Mouse (Mus musculus): ENCODE measurements around the gene Scd2.

- TF ChIP-seq CTCF (IDR thresholded peaks at IDR 0.05; ENCODE audit: low read depth) (no peak), EP300 (IDR thresholded peaks at IDR 0.05; ENCODE audit: low read depth) (peak; percentile 50; the same call in 1 of the 2 replicates)
These were observed 6.4 kb downstream of the Scd2 start for GRCm38 (mm10) chr19:44299902-44300301.

Measured in liver, postnatal 0 days (tissue).